Mouse (Mus musculus) embryonic facial prominence, embryonic 12.5 days (tissue): Measurements from ENCODE around the gene Cfap299. TPM values are rescaled to one million over a fixed set of nuclear protein-coding genes. Genes with fewer than 3 reads are reported as not detected.

Experiments used
- ATAC-seq: fragments of 200-750 bp; cut with Nextera tagmentation; 2 replicates; pipeline ENCODE4 v1.8.0; 2017; ENCODE audit not compliant: insufficient number of reproducible peaks, insufficient read depth, low FRiP score, low TSS enrichment
- H3K27ac ChIP-seq: fragments of 300-500 bp; sonication (generic); 2 replicates; pipeline ENCODE4 v1.5.1; 2016; ENCODE audit warnings: mild to moderate bottlenecking
- H3K27me3 ChIP-seq: fragments of 300-500 bp; sonication (generic); 2 replicates; pipeline ENCODE4 v1.6.1; 2016; ENCODE audit warnings: mild to moderate bottlenecking, moderate library complexity
- H3K36me3 ChIP-seq: fragments of 300-500 bp; sonication (generic); 2 replicates; pipeline ENCODE4 v1.6.1; 2016; ENCODE audit warnings: mild to moderate bottlenecking
- H3K4me1 ChIP-seq: fragments of 300-500 bp; sonication (generic); 2 replicates; pipeline ENCODE4 v1.6.1; 2016
- H3K4me2 ChIP-seq: fragments of 300-500 bp; sonication (generic); replicated peaks from 2 replicates; pipeline ENCODE4 v1.6.1; 2016; ENCODE audit warnings: mild to moderate bottlenecking, moderate library complexity
- H3K4me3 ChIP-seq: fragments of 300-500 bp; sonication (generic); 2 replicates; pipeline ENCODE4 v1.5.1; 2016; ENCODE audit warnings: mild to moderate bottlenecking
- H3K9ac ChIP-seq: fragments of 300-500 bp; sonication (generic); 2 replicates; pipeline ENCODE4 v1.6.1; 2016; ENCODE audit warnings: mild to moderate bottlenecking, moderate library complexity
- H3K9me3 ChIP-seq: fragments of 300-500 bp; sonication (generic); 2 replicates; pipeline ENCODE4 v1.6.1; 2016; ENCODE audit warnings: mild to moderate bottlenecking, moderate library complexity
- WGBS: fragments of 180-500 bp; shearing (Covaris S2); methylation state at CpG from one replicate; pipeline ENCODE4 v1.1.7; 2016; 5-methylcytosine and 5-hydroxymethylcytosine counted together
- polyA plus RNA-seq: library from polyadenylated mRNA; unstranded; fragments of >200 nt; fragmentation: Nextera tagmentation; extraction: Ambion mirVana; gene quantifications from 2 replicates; pipeline ENCODE4 v1.2.1, GENCODE M21; 2016

Gene Cfap299
- polyA plus RNA-seq, 1 experiment from 2014 or later, result 0.83 TPM

- no peaks in the 10 kb centered on the region for H3K9me3 ChIP-seq
- H3K36me3 ChIP-seq, result no peaks in the 10 kb centered on the region
- no peak overlapping the region for H3K4me2 ChIP-seq
- 68% methylated on average over 5 of the region's 5 CpGs for WGBS
- H3K4me1 ChIP-seq, result no peaks in the 10 kb centered on the region
- ATAC-seq, result no peak
- H3K9ac ChIP-seq, result no peak overlapping the region
- no peak overlapping the region for H3K27ac ChIP-seq
- H3K27me3 ChIP-seq, result no peaks in the 10 kb centered on the region
- H3K4me3 ChIP-seq, result no peak overlapping the region
Observed at GRCm38 (mm10) chr5:98801495-98801894, 472.4 kb downstream of the Cfap299 start.

- Histone ChIP-seq H3K27ac (no peak overlapping the region), H3K4me3 (no peak overlapping the region), H3K9me3 (no peaks in the 10 kb centered on the region), H3K36me3 (no peaks in the 10 kb centered on the region), H3K27me3 (no peaks in the 10 kb centered on the region), H3K4me1 (no peaks in the 10 kb centered on the region), H3K4me2 (no peak overlapping the region), H3K9ac (no peak overlapping the region)
- no peak for ATAC-seq
- 90% methylated on average over 6 of the region's 6 CpGs for WGBS
Observed at GRCm38 (mm10) chr5:98804761-98805160, 475.7 kb downstream of the Cfap299 start.

GRCm38 (mm10) chr5:98806492-98806891 lies 477.4 kb downstream of the Cfap299 start:
- 93% methylated on average over 4 of the region's 4 CpGs for WGBS
- Histone ChIP-seq H3K4me2 (no peak overlapping the region), H3K27ac (no peak overlapping the region), H3K4me3 (no peak overlapping the region), H3K4me1 (no peaks in the 10 kb centered on the region), H3K27me3 (no peaks in the 10 kb centered on the region), H3K9me3 (no peaks in the 10 kb centered on the region), H3K9ac (no peak overlapping the region), H3K36me3 (no peaks in the 10 kb centered on the region)
- no peak for ATAC-seq

GRCm38 (mm10) chr5:98807022-98807421 lies 477.9 kb downstream of the Cfap299 start:
- Histone ChIP-seq H3K4me1 (no peaks in the 10 kb centered on the region), H3K27me3 (no peaks in the 10 kb centered on the region), H3K9me3 (no peaks in the 10 kb centered on the region), H3K36me3 (no peaks in the 10 kb centered on the region), H3K9ac (no peak overlapping the region), H3K27ac (no peak overlapping the region), H3K4me3 (no peak overlapping the region), H3K4me2 (no peak overlapping the region)
- WGBS, result 83% methylated on average over 7 of the region's 7 CpGs
- no peak for ATAC-seq

GRCm38 (mm10) chr5:98807953-98808352 lies 478.8 kb downstream of the Cfap299 start:
- no peaks in the 10 kb centered on the region for H3K9me3 ChIP-seq
- H3K27me3 ChIP-seq, result no peaks in the 10 kb centered on the region
- no peak for ATAC-seq
- WGBS, result 76% methylated on average over 9 of the region's 9 CpGs
- H3K36me3 ChIP-seq, result no peaks in the 10 kb centered on the region
- H3K9ac ChIP-seq, result no peak overlapping the region
- H3K4me1 ChIP-seq, result no peaks in the 10 kb centered on the region
- no peak overlapping the region for H3K4me3 ChIP-seq
- no peak overlapping the region for H3K4me2 ChIP-seq
- no peak overlapping the region for H3K27ac ChIP-seq

GRCm38 (mm10) chr5:98812380-98812779 lies 483.3 kb downstream of the Cfap299 start:
- H3K36me3 ChIP-seq, result no peaks in the 10 kb centered on the region
- no peaks in the 10 kb centered on the region for H3K9me3 ChIP-seq
- no peaks in the 10 kb centered on the region for H3K27me3 ChIP-seq
- H3K27ac ChIP-seq, result no peak overlapping the region
- no peaks in the 10 kb centered on the region for H3K4me1 ChIP-seq
- 83% methylated on average over 1 of the region's 1 CpGs for WGBS
- no peak overlapping the region for H3K4me2 ChIP-seq
- ATAC-seq, result no peak
- no peak overlapping the region for H3K4me3 ChIP-seq
- H3K9ac ChIP-seq, result no peak overlapping the region

GRCm38 (mm10) chr5:98815269-98815668 lies 486.2 kb downstream of the Cfap299 start:
- no peak overlapping the region for H3K4me3 ChIP-seq
- H3K9me3 ChIP-seq, result no peaks in the 10 kb centered on the region
- no peak overlapping the region for H3K4me2 ChIP-seq
- 93% methylated on average over 1 of the region's 1 CpGs for WGBS
- no peaks in the 10 kb centered on the region for H3K36me3 ChIP-seq
- no peaks in the 10 kb centered on the region for H3K4me1 ChIP-seq
- H3K27ac ChIP-seq, result no peak overlapping the region
- no peak overlapping the region for H3K9ac ChIP-seq
- no peaks in the 10 kb centered on the region for H3K27me3 ChIP-seq
- no peak for ATAC-seq

GRCm38 (mm10) chr5:98833760-98834159 lies 504.7 kb downstream of the Cfap299 start:
- Histone ChIP-seq H3K36me3 (no peaks in the 10 kb centered on the region), H3K4me1 (no peaks in the 10 kb centered on the region), H3K9me3 (no peaks in the 10 kb centered on the region), H3K9ac (no peak overlapping the region), H3K4me3 (no peak overlapping the region), H3K27ac (no peak overlapping the region), H3K4me2 (no peak overlapping the region), H3K27me3 (no peaks in the 10 kb centered on the region)
- WGBS, result 78% methylated on average over 9 of the region's 9 CpGs
- ATAC-seq, result no peak

GRCm38 (mm10) chr5:98834300-98834699 lies 505.2 kb downstream of the Cfap299 start:
- WGBS, result 87% methylated on average over 6 of the region's 6 CpGs
- no peaks in the 10 kb centered on the region for H3K4me1 ChIP-seq

GRCm38 (mm10) chr5:98842600-98843310 lies 513.7 kb downstream of the Cfap299 start:
- H3K4me1 ChIP-seq, result no peaks in the 10 kb centered on the region
- H3K4me2 ChIP-seq, result no peak overlapping the region
- H3K9me3 ChIP-seq, result no peaks in the 10 kb centered on the region
- ATAC-seq, result no peak
- 87% methylated on average over 7 of the region's 7 CpGs for WGBS
- no peaks in the 10 kb centered on the region for H3K27me3 ChIP-seq
- no peak overlapping the region for H3K9ac ChIP-seq
- no peak overlapping the region for H3K4me3 ChIP-seq
- H3K27ac ChIP-seq, result no peak overlapping the region
- H3K36me3 ChIP-seq, result no peaks in the 10 kb centered on the region

More at GRCm38 (mm10) chr5:98834300-98834699, 505.2 kb downstream of the Cfap299 start:
- no peak for ATAC-seq
- Histone ChIP-seq H3K36me3 (no peaks in the 10 kb centered on the region), H3K9me3 (no peaks in the 10 kb centered on the region), H3K4me3 (no peak overlapping the region), H3K27me3 (no peaks in the 10 kb centered on the region), H3K4me2 (no peak overlapping the region), H3K27ac (no peak overlapping the region), H3K9ac (no peak overlapping the region)

- Histone ChIP-seq H3K27me3 (no peaks in the 10 kb centered on the region), H3K36me3 (no peaks in the 10 kb centered on the region), H3K4me1 (no peaks in the 10 kb centered on the region), H3K4me3 (no peak overlapping the region), H3K9ac (no peak overlapping the region), H3K9me3 (no peaks in the 10 kb centered on the region), H3K4me2 (no peak overlapping the region), H3K27ac (no peak overlapping the region)
- ATAC-seq, result no peak
- WGBS, result 74% methylated on average over 1 of the region's 1 CpGs
Observed at GRCm38 (mm10) chr5:98844664-98845063, 515.6 kb downstream of the Cfap299 start.
